Mouse (Mus musculus): ENCODE measurements around the gene Gar1.

DNA sequence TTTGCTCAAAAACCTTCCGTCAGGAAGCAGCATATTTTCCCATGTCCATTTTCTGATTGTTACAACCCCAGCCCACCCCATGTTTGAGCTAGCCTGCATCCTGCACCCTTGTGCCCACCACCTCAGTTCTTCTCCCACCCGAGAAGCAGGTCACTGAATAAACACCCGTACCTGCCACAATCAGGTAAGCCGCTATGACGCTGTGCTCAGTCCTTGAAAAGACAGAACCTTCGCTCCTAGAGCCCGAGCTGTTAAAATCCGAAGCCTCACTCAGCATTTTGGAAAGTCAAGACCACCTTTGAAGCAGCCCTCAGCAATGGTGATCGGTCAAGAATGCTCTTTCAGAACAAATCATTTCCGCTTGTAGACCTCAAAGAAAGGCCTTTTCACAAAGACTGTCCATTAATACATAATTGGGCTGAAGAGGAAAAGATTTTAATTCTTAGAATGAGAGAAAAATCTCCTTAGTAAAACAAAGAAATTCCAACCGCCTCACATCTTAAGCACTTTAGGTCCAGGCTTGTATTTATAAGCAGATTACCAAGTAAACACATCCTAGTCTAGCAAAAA, 8.9 kb downstream of the Gar1 start, which contains the start of gene Rrh:
- TF ChIP-seq POLR2A (IDR thresholded peaks at IDR 0.05; ENCODE audit: control insufficient read depth, low read depth, low read length), result no peak
- TF ChIP-seq CTCF (IDR thresholded peaks at IDR 0.05; ENCODE audit: control insufficient read depth, insufficient read depth, insufficient replicate concordance, low read depth, low read length), result no peak
